Mouse (Mus musculus): Measurements from ENCODE around the gene Cacng7. TPM values are rescaled to one million over a fixed set of nuclear protein-coding genes. Genes with fewer than 3 reads are reported as not detected.
"Not testable (repeated sequence)": the region's sequence is repeated elsewhere in the genome, so short reads cannot be mapped to it uniquely, and the experiment has no call there.

Cacng7 gene
- 100 to 1,000 TPM; 130 to 131 TPM for total RNA-seq (2021)

GRCm38 (mm10) chr7:3332619-3333521, at the start of gene Cacng7:
Cacng7 (plus strand) TSS chr7:3332955.
- DNase-seq, result peak; percentile 42 to 56

GRCm38 (mm10) chr7:3283081-3283875, 49.5 kb upstream of the Cacng7 start:
- no peak for DNase-seq

DNA sequence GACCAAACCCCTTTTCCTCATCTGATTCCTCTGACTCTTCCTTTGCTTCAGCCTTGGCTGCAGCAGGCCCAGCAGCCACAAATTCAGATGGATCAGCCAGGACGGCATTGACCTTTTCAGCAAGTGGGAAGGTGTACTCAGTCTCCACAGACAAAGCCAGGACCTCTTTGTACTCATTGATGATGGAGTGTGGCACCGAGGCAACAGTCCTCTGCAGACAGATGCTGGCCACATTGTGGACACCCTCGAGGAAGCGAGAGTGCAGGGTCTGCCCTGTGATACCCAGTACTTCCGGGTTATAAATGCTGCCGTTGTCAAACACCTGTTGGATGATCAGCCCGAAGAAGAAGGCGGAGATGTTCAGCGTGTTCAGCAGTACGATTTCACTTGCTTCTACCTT, 48.2 kb upstream of the Cacng7 start:
- no peak for DNase-seq

GRCm38 (mm10) chr7:3286036-3286435, 46.7 kb upstream of the Cacng7 start:
- no peak for DNase-seq

GRCm38 (mm10) chr7:3287186-3287585, 45.6 kb upstream of the Cacng7 start:
- DNase-seq, result no peak

DNA sequence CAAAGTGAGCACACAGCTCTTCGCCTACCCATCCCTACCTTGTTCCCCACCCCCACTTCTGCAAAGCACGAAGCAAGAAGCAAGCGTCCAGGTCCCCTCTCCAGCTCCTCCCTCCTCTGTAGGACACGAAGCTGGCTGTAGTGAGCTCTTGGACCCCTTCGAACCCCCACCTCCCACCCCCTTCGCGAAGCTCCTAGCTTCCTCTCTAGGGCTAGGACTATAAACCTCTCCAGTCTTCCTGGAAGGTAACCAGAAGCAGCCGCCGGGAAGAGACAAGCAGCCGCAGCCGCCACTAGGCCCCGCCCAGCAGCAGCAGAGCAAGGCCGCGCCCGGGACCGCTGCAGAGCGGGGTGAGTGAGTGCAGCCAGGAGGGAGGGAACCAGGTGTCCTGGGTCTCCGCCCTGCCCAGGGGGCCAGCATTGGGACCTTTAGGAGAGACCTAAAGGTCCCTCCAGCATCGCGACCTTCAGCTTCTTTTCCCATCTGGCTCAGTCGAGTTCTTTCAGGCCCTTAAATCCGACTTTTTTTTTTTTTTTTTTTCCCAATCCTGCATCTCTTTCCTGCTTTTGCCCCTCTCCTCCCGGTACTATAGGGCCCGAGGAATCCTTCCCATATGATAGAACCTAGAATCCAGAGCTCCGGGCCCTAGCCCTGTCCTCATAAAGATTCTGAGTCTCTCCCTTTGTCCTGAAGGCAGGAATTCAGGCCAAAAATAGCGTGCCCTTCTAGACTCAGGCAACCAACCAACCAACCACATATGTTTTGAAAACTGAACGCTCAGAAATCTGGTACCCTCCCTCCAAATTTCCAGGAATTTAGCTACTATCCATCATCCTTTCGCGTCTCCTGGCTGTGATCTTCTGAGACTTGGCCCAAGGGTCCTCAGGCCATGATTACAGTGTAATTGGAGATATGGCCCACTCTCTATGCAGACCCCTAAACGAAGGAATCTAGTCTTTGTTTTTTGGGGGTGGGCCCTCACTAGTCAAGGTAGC, 43.5 kb upstream of the Cacng7 start, which contains the start of the genes Myadm and Prkcg:
Myadm (plus strand) TSS at position 105 of the 995 bp plus-strand sequence.
Prkcg (plus strand) TSS at position 204 of the 995 bp plus-strand sequence.
- DNase-seq, result peak; percentile 68 to 73

DNA sequence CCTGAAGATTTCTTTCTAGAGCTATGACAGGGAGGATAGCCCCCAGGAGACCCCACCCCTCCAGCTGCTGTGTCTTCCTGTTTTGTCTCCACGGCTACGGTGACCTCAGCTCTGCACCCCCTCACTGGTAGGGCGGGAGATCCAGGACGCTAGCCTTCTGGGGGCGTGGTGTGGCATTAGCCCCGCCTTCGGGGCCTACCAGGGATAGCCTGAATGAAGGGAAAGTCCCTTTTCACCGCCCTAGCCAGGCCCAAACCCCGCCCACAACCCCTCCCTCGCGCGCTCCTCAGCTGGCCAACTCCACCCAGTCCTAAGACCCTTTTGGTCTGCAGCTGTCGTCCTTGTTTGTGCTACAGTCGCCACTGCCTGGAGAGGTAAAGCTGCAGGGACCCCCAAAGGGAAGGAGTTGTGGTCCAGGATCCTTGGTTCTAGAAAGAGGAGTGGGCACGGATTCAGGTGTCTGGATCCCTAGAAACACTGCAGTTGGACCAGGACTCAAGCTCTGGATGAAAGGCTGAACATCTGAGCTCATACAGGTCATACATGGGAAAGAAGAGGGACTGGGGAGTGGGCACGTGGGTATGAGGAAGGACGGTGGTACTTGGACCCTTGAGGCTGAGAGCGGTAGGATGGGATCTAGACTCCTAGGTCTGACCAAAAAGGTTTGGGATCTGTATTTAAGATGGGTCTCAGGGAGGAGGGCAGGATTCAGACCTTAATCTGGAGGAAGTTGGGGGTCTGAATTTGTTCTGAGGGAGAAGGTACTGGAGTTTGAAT, 42.3 kb upstream of the Cacng7 start:
- peak; percentile 82 to 85 for DNase-seq

GRCm38 (mm10) chr7:3291197-3291596, 41.6 kb upstream of the Cacng7 start:
- no peak for DNase-seq

GRCm38 (mm10) chr7:3291764-3292163, 41.0 kb upstream of the Cacng7 start:
- DNase-seq, result no peak

- not testable (repeated sequence) for DNase-seq
These were observed 40.5 kb upstream of the Cacng7 start for GRCm38 (mm10) chr7:3292271-3292670.

GRCm38 (mm10) chr7:3292791-3293190, 40.0 kb upstream of the Cacng7 start:
- peak in 1 of 2 experiments; percentile 20 for DNase-seq

GRCm38 (mm10) chr7:3294794-3295193, 38.0 kb upstream of the Cacng7 start:
- DNase-seq, result no peak

DNA sequence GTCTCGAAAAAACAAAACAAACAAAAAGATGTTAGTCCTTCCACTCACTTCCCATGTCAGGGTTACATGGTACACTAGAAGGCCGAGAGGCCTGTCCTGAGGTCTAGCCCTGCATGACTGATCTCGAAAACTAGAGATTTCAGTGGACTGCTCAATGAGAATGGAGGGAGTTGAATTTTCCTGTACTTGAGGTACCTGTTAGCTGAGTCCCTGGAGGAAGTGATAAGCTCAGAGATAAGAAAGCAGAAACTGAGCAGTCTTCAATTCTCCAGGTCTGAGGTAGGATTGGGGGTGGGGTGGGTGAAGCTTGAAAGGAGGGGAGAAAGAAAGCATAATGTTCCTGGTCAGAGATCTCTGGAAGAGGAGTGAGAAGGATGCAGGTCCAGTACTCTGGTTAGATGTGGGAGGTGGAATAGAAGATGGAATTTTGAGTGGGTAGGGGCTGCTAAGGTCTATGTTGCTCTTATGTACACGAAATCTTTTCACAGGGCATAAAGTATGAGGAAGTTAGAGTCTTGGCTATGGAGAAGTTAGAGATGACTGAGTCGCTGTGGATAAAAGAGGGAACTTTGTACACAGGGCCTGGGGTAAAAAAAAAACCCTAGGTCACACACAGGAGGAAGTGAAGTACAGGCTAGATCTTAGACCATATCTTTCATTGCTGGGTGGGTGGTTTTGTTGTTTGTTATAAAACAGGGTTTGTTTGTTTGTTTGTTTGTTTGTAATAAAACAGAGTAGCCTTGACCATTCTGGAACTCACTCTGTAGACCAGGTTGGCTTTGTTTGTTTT, 37.2 kb upstream of the Cacng7 start:
- no peak for DNase-seq

- no peak for DNase-seq
These were observed 36.0 kb upstream of the Cacng7 start for GRCm38 (mm10) chr7:3296711-3297110.

GRCm38 (mm10) chr7:3299941-3300617, 32.7 kb upstream of the Cacng7 start:
- no peak for DNase-seq

DNA sequence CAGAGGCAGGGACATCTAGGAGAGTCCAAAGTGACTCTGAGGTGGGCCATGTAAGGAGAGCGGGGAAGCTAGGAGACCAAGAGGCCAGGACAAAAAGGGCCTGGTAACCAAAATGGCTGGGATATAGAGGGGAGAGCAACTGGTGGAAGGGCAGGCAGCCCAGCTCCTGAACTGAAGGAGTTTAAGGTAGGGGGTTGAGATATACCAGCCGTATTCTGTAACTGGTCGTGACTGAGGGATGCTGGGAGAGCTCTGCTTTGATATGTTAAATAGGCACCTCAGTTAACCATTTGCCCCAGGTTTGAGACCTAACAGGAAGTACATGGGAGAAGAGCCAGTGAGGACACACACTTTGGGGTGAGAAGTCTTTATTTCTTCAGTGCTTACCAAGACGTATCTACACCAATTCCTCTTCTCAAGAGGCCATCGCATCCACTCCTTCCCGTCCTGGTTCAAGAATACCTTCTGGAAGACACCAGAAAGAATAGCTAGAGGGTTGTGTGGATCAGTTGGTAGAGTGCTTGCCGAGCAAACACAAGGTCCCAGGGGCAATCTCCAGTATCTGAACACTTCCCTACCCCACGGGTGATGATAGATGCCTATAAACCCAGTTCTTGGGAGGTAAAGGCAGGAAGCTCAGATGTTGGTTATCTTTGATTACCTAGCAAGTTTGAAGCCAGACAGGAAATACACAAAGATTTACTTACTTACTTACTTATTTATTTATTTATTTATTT, 31.7 kb upstream of the Cacng7 start:
- DNase-seq, result no peak

- no peak for DNase-seq
These were observed 30.9 kb upstream of the Cacng7 start for GRCm38 (mm10) chr7:3301628-3302555.

All from layer of hippocampus, postnatal 36 days (tissue).